Mouse (Mus musculus) gastrocnemius, adult 2 months (tissue): ENCODE data around the gene Rbm4. TPM values are rescaled to one million over a fixed set of nuclear protein-coding genes. Genes with fewer than 3 reads are reported as not detected.
"Not testable (repeated sequence)": the region's sequence is repeated elsewhere in the genome, so short reads cannot be mapped to it uniquely, and the experiment has no call there.

Experiments used
- DNase-seq: peaks from one replicate; pipeline ENCODE4 v3.0.0; 2022
- H3K27ac ChIP-seq: fragments of 200-600 bp; 2 replicates; pipeline ENCODE4 v1.8.1; 2022; ENCODE audit warnings: mild to moderate bottlenecking
- H3K4me3 ChIP-seq: fragments of 200-600 bp; 2 replicates; pipeline ENCODE4 v1.8.1; 2022; ENCODE audit warnings: mild to moderate bottlenecking, moderate library complexity
- CTCF ChIP-seq: fragments of 200-600 bp; IDR thresholded peaks from 2 replicates; pipeline ENCODE4 v1.8.1; 2022; ENCODE audit warnings: antibody characterized with exemption, mild to moderate bottlenecking, moderate library complexity
- intact Hi-C: fragments of 180-260 bp; cut with DNase I; formaldehyde crosslinking; loops from one replicate; pipeline ENCODE4 v1.15.1; 2025
- total RNA-seq, 2 experiments: library from RNA; stranded (reverse); gene quantifications; 2 replicates each; pipeline ENCODE4 v1.2.3; 2021

Rbm4 gene
- total RNA-seq, 2 experiments from 2014 or later: 32.1 to 35.5 TPM

DNA sequence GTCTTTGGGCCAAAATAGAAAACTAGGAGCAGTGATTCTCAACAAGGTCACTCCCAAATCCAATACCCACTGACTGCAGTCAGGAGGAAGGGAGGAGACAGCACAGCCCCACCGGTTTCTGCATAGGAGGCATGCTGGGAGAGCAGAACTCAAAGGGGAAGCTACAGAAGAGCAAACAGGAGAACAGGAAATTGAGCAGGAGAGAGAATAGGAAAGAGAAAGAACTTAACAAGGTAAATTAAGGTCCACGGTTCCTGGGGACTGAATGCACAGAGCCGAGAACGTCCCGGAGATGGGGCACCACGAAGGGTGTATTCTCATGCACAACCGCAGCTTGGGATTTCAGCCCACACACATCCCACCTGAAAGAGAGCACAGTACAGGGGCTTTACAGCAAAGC lies 8.5 kb downstream of the Rbm4 start:
- Histone ChIP-seq H3K27ac (no peak overlapping the region), H3K4me3 (no peak overlapping the region)
- TF ChIP-seq CTCF: no peak
- intact Hi-C loops: no loop called here
- DNase-seq: no peak

DNA sequence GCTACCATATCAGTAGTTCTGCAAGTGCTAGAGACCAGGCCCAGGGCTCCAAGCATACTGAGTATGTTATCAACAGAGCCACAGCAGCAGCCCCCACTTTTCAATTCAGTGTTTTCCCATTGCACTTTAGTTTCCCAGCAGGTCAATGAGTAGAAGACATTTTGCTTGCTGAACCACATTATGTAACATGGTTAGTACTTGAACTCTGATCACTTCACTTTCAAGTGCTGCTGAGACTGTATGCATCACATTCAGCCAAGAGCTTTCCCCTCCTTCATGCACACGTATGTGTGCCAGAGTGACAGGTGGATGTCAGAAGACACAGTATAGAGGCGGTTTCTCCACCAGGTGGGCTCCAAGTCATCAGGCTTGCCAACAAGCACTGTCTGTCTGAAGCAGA lies 10.8 kb downstream of the Rbm4 start:
- no peak for DNase-seq
- intact Hi-C loops: no loop called here
- Histone ChIP-seq H3K27ac (no peak overlapping the region), H3K4me3 (no peak overlapping the region)
- TF ChIP-seq CTCF: no peak

DNA sequence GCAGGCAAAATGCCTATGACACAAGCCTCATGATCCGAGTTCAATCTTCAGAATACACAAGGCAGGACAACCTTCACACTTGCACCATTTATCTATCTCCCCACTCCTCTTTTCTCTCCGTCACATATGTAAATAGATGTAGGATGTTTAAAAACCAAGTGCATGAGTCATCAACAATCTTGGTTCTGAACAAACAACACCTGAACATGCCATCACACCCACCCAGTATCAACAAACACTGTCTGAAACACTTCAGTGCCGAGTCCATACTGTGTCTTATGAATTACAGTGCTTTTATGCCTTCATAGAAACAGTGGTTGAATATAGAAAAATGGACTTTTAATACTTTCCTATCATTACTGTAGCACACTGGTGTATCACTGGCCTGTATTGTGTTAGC lies 20.9 kb downstream of the Rbm4 start:
- no peak for DNase-seq
- intact Hi-C loops: no loop called here
- H3K27ac ChIP-seq: peak overlapping the region; percentile 3; the same call in 1 of the 2 replicates
- no peak overlapping the region for H3K4me3 ChIP-seq
- no peak for TF ChIP-seq CTCF

DNA sequence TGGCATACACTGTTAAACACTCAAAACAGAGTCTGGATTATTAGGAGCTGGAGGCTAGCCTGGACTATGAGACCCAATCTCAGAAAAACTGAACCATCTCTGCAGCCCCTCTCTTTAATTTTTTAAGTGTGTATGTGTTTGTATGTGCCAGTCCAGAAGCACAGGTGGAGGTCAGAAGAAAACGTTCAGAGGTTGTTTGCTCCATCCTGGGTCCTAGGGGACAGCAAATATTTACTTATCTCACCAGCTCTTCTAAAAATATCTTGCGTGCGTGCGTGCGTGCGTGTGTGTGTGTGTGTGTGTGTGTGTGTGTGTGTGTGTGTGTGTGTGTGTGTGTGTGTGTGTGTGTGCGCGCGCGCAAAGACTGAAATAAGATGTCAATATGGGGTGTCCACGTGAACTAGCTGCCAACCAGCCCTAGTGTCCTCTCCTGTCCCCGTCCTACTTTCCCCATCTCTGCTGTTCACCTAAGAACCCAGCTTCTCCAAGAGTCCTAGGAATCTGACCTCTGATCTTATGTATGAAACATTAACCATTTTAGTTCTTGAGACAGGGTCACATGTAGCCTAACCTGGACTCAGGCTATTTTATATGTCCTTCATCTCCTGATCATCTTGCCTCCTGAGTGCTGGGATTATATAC lies 26.1 kb downstream of the Rbm4 start:
- no peak for DNase-seq
- intact Hi-C loops: no loop called here
- H3K4me3 ChIP-seq: no peak overlapping the region
- TF ChIP-seq CTCF: no peak
- no peak overlapping the region for H3K27ac ChIP-seq

DNA sequence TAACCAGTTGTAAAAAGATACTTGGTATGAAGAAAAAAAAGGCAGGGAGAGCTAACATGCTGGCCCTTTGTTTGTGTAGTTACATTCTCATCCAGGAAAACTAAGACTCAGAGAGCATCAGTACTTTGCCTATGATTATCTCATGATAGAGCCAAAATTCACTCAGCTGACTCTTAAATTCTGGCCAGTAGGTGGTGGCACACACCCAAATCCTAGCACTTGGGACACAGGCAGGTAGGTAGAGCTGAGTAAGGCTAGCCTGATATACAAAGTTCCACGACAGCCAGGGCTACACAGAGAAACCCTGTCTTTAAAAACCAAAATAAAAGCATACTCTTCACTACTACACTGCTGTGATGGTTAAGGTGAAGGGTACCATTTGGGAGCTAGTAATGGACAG lies 30.8 kb downstream of the Rbm4 start:
- intact Hi-C loops: no loop called here
- Histone ChIP-seq H3K27ac (no peak overlapping the region), H3K4me3 (no peak overlapping the region)
- DNase-seq: no peak
- TF ChIP-seq CTCF: peak; percentile 30

DNA sequence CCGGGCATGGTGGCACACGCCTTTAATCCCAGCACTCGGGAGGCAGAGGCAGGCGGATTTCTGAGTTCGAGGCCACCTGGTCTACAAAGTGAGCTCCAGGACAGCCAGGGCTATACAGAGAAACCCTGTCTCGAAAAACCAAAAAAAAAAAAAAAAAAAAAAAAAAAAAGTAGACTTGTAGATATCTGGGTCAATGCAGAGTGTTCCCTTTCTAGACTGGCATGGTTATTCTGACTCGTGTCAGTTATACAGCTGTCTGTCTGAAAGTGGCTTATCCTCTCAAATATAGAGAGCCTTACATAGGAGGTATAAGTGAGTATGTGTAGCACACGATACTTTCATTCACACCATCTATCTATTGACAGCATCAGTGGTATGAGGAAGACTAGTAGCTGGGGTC lies 33.2 kb downstream of the Rbm4 start:
- intact Hi-C loops, H3K4me3 ChIP-seq, DNase-seq, H3K27ac ChIP-seq: not testable (repeated sequence)

- intact Hi-C loops: loop anchor here (5.0 to 10.0 kb wide), 4 partner anchors 35 to 208 kb away; partner anchors contain the start of genes Bbs1, Gm21992, Mrpl11 and Rbm14
- Histone ChIP-seq H3K4me3 (peak overlapping the region; percentile 87), H3K27ac (peak overlapping the region; percentile 97)
- no peak for DNase-seq
- no peak for TF ChIP-seq CTCF
These were observed 36.8 kb downstream of the Rbm4 start for GRCm38 (mm10) chr19:4756921-4757320.

DNA sequence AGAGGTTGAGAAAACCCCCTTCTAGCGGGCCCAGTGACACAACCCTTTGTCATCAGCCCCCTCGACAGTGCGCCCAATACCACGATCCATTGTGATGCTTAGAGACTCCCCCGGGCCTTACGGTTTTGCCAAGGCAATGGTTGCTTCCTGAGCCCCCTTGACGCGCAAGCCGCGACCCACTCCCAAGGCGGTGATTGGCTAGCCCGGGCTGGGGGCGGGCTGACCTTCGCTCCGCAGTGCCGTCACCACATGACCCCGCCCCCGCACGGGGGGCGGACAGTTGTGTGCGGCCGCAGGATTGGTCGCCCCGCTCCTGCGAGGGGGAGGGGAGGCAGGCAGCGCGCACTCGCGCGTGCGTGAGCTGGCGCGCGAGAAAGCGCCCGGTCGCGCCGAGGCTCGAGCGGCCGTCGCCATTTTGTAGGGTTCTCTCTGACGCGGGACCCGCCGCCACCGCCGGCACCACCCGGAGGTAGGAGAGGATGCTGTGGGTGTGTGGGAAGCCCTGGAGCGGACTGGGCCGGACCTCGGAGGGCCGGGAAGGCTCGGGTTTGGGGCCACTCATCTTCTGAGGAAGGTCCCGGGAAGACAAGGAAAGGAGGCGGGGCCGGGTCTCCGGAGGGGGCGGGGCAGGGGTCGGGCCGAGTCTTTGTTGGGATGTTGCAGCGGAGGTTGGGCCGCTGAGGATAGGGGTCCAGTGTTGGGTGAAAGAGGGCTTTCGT lies 37.3 kb downstream of the Rbm4 start, which contains the start of gene Rbm4b:
Gene Rbm4b (plus strand): TSS at position 305 of the 719 bp plus-strand sequence.
- TF ChIP-seq CTCF: no peak
- peak; percentile 98 for DNase-seq
- peak within 1 kb of the TSS; percentile 97 for H3K27ac ChIP-seq
- intact Hi-C loops: loop anchor here (5.0 to 10.0 kb wide), 4 partner anchors 36 to 208 kb away; partner anchors contain the start of genes Bbs1, Gm21992, Mrpl11 and Rbm14
- H3K4me3 ChIP-seq: peak within 1 kb of the TSS; percentile 87

GRCm38 (mm10) chr19:4755565-4756192 lies 38.0 kb downstream of the Rbm4 start:
- H3K4me3 ChIP-seq: peak overlapping the region; percentile 87
- peak overlapping the region; percentile 97 for H3K27ac ChIP-seq
- peak; percentile 99 for TF ChIP-seq CTCF
- DNase-seq: peak; percentile 92
- intact Hi-C loops: loop anchor here (2.0 to 10.0 kb wide), 6 partner anchors 37 to 247 kb away; partner anchors contain the start of genes Bbs1, Gm21992, Mrpl11 and Rbm14

DNA sequence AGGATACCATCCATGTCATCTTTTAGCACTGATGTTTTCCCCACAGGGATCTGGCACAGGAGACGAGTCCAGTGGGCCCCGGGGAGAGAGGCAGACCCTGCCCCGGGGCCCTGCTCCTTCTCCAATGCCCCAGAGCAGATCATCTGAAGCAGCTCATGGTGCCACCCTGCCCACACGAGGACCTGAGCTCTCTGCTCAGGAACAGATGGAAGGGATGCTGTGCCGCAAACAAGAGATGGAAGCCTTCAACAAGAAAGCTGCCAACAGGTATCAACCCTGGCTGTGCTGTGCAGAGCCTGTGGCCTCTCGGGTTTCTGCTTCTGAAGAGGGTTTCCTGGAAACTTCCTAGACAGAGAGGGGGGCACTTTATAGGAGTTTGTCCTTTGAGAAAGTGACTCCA lies 43.7 kb downstream of the Rbm4 start:
- no peak overlapping the region for H3K27ac ChIP-seq
- no peak for DNase-seq
- TF ChIP-seq CTCF: no peak
- intact Hi-C loops: loop anchor here (10.0 kb wide), 1 partner anchor 215 kb away; the partner anchor contains the start of gene Mrpl11
- H3K4me3 ChIP-seq: no peak overlapping the region

GRCm38 (mm10) chr19:4748493-4748892 lies 45.2 kb downstream of the Rbm4 start:
- TF ChIP-seq CTCF: no peak
- Histone ChIP-seq H3K4me3 (no peak overlapping the region), H3K27ac (no peak overlapping the region)
- intact Hi-C loops: no loop called here
- no peak for DNase-seq

GRCm38 (mm10) chr19:4747631-4748312 lies 45.9 kb downstream of the Rbm4 start:
- H3K27ac ChIP-seq: no peak overlapping the region
- intact Hi-C loops: no loop called here
- DNase-seq: peak; percentile 61

More at GRCm38 (mm10) chr19:4747631-4748312, 45.9 kb downstream of the Rbm4 start:
- no peak for TF ChIP-seq CTCF
- H3K4me3 ChIP-seq: no peak overlapping the region
